Mouse (Mus musculus): ENCODE measurements around the gene Clmn.

DNA sequence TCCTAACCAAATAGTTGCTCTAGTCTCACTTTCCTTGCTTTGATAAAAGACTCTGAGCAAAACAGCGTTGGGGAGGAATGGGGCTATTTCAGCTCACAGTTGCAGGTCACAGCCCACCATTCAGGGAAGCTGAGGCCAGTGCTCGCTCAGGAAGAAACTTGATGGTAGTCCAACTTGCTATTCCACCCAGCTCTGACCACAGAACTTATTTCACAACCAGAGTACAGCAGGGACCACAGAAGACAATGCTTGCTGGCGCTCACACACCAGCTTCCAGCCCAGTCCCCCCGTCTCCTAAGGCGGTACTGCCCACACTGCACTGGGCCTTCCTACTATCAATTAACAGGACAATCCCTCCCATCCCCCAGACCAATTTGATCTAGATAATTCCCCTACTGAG is 149.4 kb downstream of the Clmn start:
- TF ChIP-seq EP300 (IDR thresholded peaks at IDR 0.05; ENCODE audit: low read depth) = no peak
- TF ChIP-seq CTCF (IDR thresholded peaks at IDR 0.05; ENCODE audit: low read depth) = no peak

All from heart, postnatal 0 days (tissue).